Mouse (Mus musculus) kidney, postnatal 25 days (tissue): ENCODE measurements around the gene Spata20.
A peak's percentile ranks its signal among the peaks of the same experiment; 100 is the strongest.

Experiments used
- DNase-seq, 2 experiments: peaks; one replicate each; pipeline ENCODE4 v3.0.0; 2021; ENCODE audit warnings: mixed read lengths in 2 of 2

Gene Spata20

GRCm38 (mm10) chr11:94486001-94486400, at the start of gene Spata20:
Spata20 (minus strand) TSS chr11:94486179.
- DNase-seq = peak; percentile 85 to 89

DNA sequence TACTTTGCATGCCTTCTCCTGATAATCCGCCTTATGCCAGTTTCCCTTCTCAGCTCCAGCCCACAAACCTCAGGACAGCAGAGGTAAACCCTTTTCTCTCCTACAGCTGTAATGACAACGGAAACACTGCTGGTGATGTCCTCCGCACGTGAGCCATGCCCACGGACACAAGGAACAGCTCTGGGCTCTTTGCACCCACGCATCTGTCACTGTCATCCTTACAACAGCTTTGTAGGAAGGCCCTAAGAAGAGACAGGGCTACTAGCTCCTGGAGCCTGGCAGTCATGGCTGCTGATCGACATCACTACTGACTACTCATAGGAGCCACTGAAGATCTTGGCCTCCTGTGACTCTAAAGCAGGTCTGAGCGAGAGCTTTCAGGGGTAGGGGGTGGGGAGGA, 47.2 kb upstream of the Spata20 start:
- no peak for DNase-seq

- DNase-seq = no peak
These were observed 42.9 kb upstream of the Spata20 start for GRCm38 (mm10) chr11:94528879-94529278.

- DNase-seq = no peak
These were observed 40.3 kb upstream of the Spata20 start for GRCm38 (mm10) chr11:94526171-94526879.

- peak; percentile 64 to 78 for DNase-seq
These were observed 35.4 kb upstream of the Spata20 start, which contains the start of gene Mycbpap for GRCm38 (mm10) chr11:94521219-94521843. Mycbpap (minus strand) TSS chr11:94521742.

GRCm38 (mm10) chr11:94513452-94513851, 27.5 kb upstream of the Spata20 start:
- no peak for DNase-seq

GRCm38 (mm10) chr11:94508976-94509375, 23.0 kb upstream of the Spata20 start:
- DNase-seq = peak in 1 of 2 experiments; percentile 72

DNA sequence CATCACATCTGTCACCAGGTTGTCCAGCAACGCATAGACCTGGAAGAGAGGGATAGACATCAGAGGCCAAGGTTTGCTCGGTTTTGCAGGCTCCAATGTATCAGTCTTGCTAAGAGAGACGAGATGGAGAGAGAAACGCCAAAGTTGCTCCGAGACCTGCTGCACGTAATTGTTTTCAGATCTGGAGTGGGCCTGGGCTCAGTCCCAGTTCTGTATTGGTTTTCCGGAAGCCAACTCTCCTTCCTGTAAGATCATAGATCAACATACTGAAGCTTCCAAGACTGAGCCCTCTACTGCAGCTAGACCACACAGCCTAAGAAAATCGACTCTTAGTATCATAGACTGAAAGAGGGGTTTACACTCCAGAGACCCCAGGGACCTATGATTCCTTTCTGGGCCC, 15.5 kb upstream of the Spata20 start:
- no peak for DNase-seq

- DNase-seq = no peak
These were observed 14.4 kb upstream of the Spata20 start for GRCm38 (mm10) chr11:94500362-94500761.

- peak; percentile 65 to 85 for DNase-seq
These were observed 13.7 kb upstream of the Spata20 start, which contains the start of gene Epn3 for GRCm38 (mm10) chr11:94499661-94500152. Epn3 (minus strand) TSS chr11:94499974.

- DNase-seq = no peak
These were observed 13.1 kb upstream of the Spata20 start for GRCm38 (mm10) chr11:94499035-94499434.

DNA sequence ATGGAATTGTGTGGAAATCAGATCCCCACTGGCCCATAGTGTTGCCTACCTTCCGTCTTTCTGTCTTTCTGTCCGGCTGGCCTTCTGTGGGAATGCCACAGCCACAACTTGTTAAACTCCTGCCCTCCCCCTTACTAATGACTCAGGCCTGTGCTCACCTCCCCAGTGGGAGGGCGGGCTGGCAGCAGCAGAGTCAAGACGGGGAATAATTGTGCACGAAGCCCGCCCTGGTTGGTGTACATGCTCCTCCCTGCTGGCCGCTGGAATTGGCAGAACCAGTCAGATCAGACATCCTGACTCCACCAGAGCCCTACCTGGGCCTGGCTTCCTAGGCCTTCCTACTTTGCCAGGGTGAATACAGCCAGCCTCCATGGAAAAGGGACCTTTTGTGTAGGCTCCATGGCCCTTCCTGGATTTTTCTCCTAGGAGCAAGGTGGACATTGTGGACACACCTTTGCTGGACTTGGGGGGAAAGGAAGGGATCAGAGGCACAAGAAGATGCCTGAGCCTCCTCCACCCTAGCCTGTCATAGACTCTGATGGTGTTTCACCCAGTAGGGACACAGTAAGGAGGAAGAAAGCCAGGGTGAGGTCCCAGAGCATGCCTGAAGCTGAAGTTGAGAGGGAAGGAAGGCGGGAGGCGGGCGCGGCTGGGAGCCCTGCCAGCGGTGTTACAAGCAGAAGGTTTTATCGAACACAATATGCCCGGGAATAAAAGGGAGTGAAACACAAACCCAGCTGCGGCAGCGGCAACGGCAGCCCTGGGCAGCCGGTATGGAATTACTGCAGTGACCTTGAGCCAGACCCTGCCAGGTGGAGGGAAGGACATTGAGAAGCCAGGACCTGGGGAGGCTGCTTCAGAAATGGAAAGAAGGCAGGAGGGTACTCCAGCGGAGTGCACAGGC, 12.4 kb upstream of the Spata20 start:
- peak; percentile 71 to 92 for DNase-seq

DNA sequence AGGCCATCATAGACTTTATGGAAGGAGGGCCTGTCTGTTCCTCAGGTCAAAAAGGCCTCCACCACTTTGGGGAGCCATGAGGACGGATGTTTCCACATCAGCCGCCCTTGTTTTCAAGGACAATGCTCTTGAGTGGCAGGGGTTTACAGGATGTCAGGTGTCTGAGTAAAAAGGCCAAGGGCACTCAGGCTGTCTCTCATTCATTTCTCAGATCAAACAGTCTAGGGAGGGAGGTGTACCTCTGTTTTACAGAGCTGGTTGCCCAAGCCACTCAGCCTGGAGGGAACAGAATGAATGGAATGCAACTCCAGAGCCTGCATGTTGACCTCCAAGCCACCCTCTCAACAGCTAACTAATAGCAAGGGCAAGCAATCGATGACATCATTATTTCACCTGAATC, 9.4 kb upstream of the Spata20 start:
- peak in 1 of 2 experiments; percentile 72 for DNase-seq

DNA sequence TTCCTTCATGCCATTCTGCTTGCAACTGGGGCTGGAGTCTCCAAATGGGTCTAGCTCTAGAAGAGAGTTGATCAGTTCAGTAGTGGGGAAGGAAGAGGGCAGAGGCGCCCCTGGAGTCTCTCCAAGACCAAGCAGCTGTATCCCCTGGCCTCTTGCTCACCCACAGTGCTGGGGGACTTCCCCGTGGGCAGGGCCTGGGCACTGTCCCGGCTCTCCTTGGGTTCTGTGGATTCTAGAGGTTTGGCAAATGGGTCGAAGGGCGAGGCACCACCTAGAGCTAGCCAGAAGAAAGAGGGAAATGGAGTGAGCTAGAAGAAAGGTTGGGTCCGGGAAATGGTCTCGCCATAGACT, 5.7 kb upstream of the Spata20 start:
- no peak for DNase-seq

GRCm38 (mm10) chr11:94491035-94491748, 5.2 kb upstream of the Spata20 start:
- peak; percentile 52 to 78 for DNase-seq

DNA sequence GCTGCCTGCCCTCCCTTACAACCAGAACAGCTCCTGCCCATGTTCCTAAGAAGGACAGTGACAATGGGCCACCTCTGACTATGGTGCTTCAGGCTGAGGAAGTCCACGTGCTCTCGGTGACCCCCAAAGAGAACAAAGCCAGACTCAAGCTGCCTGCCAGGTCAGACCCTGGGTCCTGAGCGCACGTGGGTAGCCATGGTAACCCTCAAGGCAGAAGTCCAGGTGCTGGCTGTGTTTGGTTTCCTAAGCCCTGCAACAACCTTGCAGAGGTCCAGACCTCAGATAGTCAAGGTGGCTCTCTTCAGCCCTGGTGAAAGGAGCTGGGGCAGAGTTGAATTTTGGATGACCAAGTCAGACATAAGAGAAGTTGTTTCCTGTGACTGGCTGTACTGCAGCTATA, 3.8 kb upstream of the Spata20 start:
- DNase-seq = peak in 1 of 2 experiments; percentile 58

- no peak for DNase-seq
These were observed 3.0 kb upstream of the Spata20 start for GRCm38 (mm10) chr11:94488767-94489533.

- DNase-seq = no peak
These were observed 756 bp downstream of the Spata20 start for GRCm38 (mm10) chr11:94485223-94485622.

- DNase-seq = no peak
These were observed 1.3 kb downstream of the Spata20 start for GRCm38 (mm10) chr11:94484636-94485035.

DNA sequence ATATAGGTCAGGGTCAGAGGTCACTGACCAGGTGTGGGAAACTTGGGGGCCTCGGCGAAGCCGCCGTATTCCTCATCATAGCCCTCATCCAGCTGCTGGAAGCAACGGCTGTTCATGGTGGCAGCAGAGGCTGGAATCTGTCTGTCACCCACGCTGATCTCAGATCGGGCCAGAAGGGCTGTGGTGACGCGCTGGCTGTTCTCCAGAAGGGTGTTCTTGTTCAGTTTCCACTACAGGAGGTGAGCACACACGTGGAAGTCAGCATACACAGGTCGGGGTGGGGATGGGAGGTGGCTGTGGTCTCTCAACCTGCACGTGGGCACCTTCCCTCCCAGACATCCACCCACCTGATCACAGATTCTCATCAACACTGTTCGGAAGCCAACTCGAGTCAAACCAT, 2.1 kb downstream of the Spata20 start:
- DNase-seq = no peak

- peak in 1 of 2 experiments; percentile 68 for DNase-seq
These were observed 2.5 kb downstream of the Spata20 start for GRCm38 (mm10) chr11:94483436-94483835.

- DNase-seq = no peak
These were observed 3.2 kb downstream of the Spata20 start for GRCm38 (mm10) chr11:94482738-94483137.
